Mouse (Mus musculus) kidney, postnatal 0 days (tissue): ENCODE results near the gene Gm11172. TPM values are rescaled to one million over a fixed set of nuclear protein-coding genes. Genes with fewer than 3 reads are reported as not detected.
A peak's percentile ranks its signal among the peaks of the same experiment; 100 is the strongest.

Experiments used
- ATAC-seq: fragments of 200-750 bp; cut with Nextera tagmentation; replicated peaks from 2 replicates; pipeline ENCODE4 v1.8.0; 2017; ENCODE audit warnings: low read depth, moderate number of reproducible peaks, moderate TSS enrichment, moderate library complexity; ENCODE audit not compliant: low FRiP score
- DNase-seq: peaks from one replicate; pipeline ENCODE4 v3.0.0-alpha.2; 2016; ENCODE audit warnings: low spot score
- H3K27ac ChIP-seq: fragments of 300-500 bp; sonication (generic); 2 replicates; pipeline ENCODE4 v1.5.1; 2014; ENCODE audit warnings: mild to moderate bottlenecking
- H3K27me3 ChIP-seq: fragments of 300-500 bp; sonication (generic); 2 replicates; pipeline ENCODE4 v1.6.1; 2014; ENCODE audit warnings: low read length, mixed read lengths; ENCODE audit not compliant: insufficient read depth
- H3K36me3 ChIP-seq: fragments of 300-500 bp; sonication (generic); 2 replicates; pipeline ENCODE4 v1.6.1; 2014; ENCODE audit warnings: low read length, mixed read lengths; ENCODE audit not compliant: insufficient read depth
- H3K4me1 ChIP-seq: fragments of 300-500 bp; sonication (generic); replicated peaks from 2 replicates; pipeline ENCODE4 v1.6.1; 2014; ENCODE audit warnings: antibody characterized with exemption, low read length, mixed read lengths; ENCODE audit not compliant: insufficient read depth
- H3K4me2 ChIP-seq: fragments of 300-500 bp; sonication (generic); 2 replicates; pipeline ENCODE4 v1.6.1; 2014; ENCODE audit warnings: mild to moderate bottlenecking, low read length, moderate library complexity, mixed read lengths
- H3K4me3 ChIP-seq: fragments of 300-500 bp; sonication (generic); replicated peaks from 2 replicates; pipeline ENCODE4 v1.5.1; 2014; ENCODE audit warnings: low read depth, low read length
- H3K9ac ChIP-seq: fragments of 300-500 bp; sonication (generic); 2 replicates; pipeline ENCODE4 v1.6.1; 2014; ENCODE audit warnings: low read depth, low read length
- H3K9me3 ChIP-seq: fragments of 300-500 bp; sonication (generic); replicated peaks from 2 replicates; pipeline ENCODE4 v1.6.1; 2016; ENCODE audit warnings: low read length, inconsistent platforms, mixed read lengths
- CTCF ChIP-seq: IDR thresholded peaks from 2 replicates; pipeline ENCODE4 v1.5.1; 2016; ENCODE audit warnings: antibody characterized with exemption, low read depth, mild to moderate bottlenecking, moderate library complexity
- WGBS: fragments of 180-500 bp; shearing (Covaris S2); extraction: QIAGEN DNeasy Blood & Tissue Kit; methylation state at CpG from one replicate; pipeline ENCODE4 v1.1.7; 2014; 5-methylcytosine and 5-hydroxymethylcytosine counted together
- polyA plus RNA-seq: library from polyadenylated mRNA; unstranded; fragments of >200 nt; fragmentation: Nextera tagmentation; extraction: Ambion mirVana; gene quantifications from 2 replicates; pipeline ENCODE4 v1.2.1, GENCODE M21; 2015

Gene Gm11172
- polyA plus RNA-seq, 1 experiment from 2014 or later = not detected

GRCm38 (mm10) chr16:10780631-10781120, 32.0 kb upstream of the Gm11172 start:
- Histone ChIP-seq H3K9ac (no peak overlapping the region), H3K4me1 (peaks cover 17% of the 10 kb centered on the region; the same call in 1 of the 2 replicates), H3K9me3 (no peaks in the 10 kb centered on the region), H3K4me2 (no peak overlapping the region), H3K27me3 (no peaks in the 10 kb centered on the region), H3K36me3 (no peaks in the 10 kb centered on the region), H3K4me3 (no peak overlapping the region), H3K27ac (no peak overlapping the region)
- 72% methylated on average over 5 of the region's 5 CpGs for WGBS
- no peak for TF ChIP-seq CTCF
- DNase-seq (no peak), ATAC-seq (no peak)

- ATAC-seq = no peak
These were observed 30.8 kb upstream of the Gm11172 start for GRCm38 (mm10) chr16:10781862-10782371.

GRCm38 (mm10) chr16:10782377-10783151, 30.2 kb upstream of the Gm11172 start:
- Histone ChIP-seq H3K27me3 (no peaks in the 10 kb centered on the region), H3K27ac (no peak overlapping the region), H3K4me3 (no peak overlapping the region), H3K4me1 (peaks cover 28% of the 10 kb centered on the region), H3K9ac (peak overlapping the region; percentile 31; the same call in 1 of the 2 replicates), H3K36me3 (no peaks in the 10 kb centered on the region), H3K4me2 (peak overlapping the region; percentile 85), H3K9me3 (no peaks in the 10 kb centered on the region)
- 58% methylated on average over 6 of the region's 6 CpGs for WGBS
- DNase-seq = no peak
- no peak for TF ChIP-seq CTCF
- ATAC-seq = no peak

More at GRCm38 (mm10) chr16:10781862-10782371, 30.8 kb upstream of the Gm11172 start:
- 42% methylated on average over 9 of the region's 9 CpGs for WGBS
- DNase-seq = no peak
- no peak overlapping the region for H3K27ac ChIP-seq
- TF ChIP-seq CTCF = no peak
- H3K27me3 ChIP-seq = no peaks in the 10 kb centered on the region
- no peaks in the 10 kb centered on the region for H3K36me3 ChIP-seq
- H3K4me1 ChIP-seq = peaks cover 23% of the 10 kb centered on the region
- H3K9me3 ChIP-seq = no peaks in the 10 kb centered on the region
- H3K4me3 ChIP-seq = no peak overlapping the region
- no peak overlapping the region for H3K9ac ChIP-seq
- H3K4me2 ChIP-seq = no peak overlapping the region

- Histone ChIP-seq H3K27ac (no peak overlapping the region), H3K9ac (peak overlapping the region; percentile 31; the same call in 1 of the 2 replicates), H3K36me3 (no peaks in the 10 kb centered on the region), H3K27me3 (no peaks in the 10 kb centered on the region), H3K9me3 (no peaks in the 10 kb centered on the region), H3K4me2 (peak overlapping the region; percentile 85), H3K4me3 (no peak overlapping the region), H3K4me1 (peaks cover 28% of the 10 kb centered on the region)
- TF ChIP-seq CTCF = no peak
- DNase-seq (no peak), ATAC-seq (no peak)
- 28% methylated on average over 1 of the region's 1 CpGs for WGBS
These were observed 29.6 kb upstream of the Gm11172 start for GRCm38 (mm10) chr16:10783152-10783434.

- Histone ChIP-seq H3K4me1 (peaks cover 31% of the 10 kb centered on the region), H3K36me3 (no peaks in the 10 kb centered on the region), H3K9me3 (no peaks in the 10 kb centered on the region), H3K4me2 (peak overlapping the region; percentile 85), H3K9ac (no peak overlapping the region), H3K27me3 (no peaks in the 10 kb centered on the region), H3K27ac (no peak overlapping the region), H3K4me3 (peak overlapping the region; percentile 52; the same call in 1 of the 2 replicates)
- DNase-seq (no peak), ATAC-seq (no peak)
- WGBS = 57% methylated on average over 8 of the region's 8 CpGs
- TF ChIP-seq CTCF = no peak
These were observed 29.3 kb upstream of the Gm11172 start for GRCm38 (mm10) chr16:10783451-10783850.

GRCm38 (mm10) chr16:10783883-10784792, 28.6 kb upstream of the Gm11172 start:
- Histone ChIP-seq H3K27me3 (no peaks in the 10 kb centered on the region), H3K4me2 (peak overlapping the region; percentile 85), H3K27ac (peak overlapping the region; percentile 96; the same call in 1 of the 2 replicates), H3K9me3 (no peaks in the 10 kb centered on the region), H3K4me1 (peaks cover 32% of the 10 kb centered on the region), H3K9ac (peak overlapping the region; percentile 67), H3K4me3 (peak overlapping the region; percentile 52), H3K36me3 (no peaks in the 10 kb centered on the region)
- peak; percentile 61 for DNase-seq
- no peak for TF ChIP-seq CTCF
- no peak for ATAC-seq
- WGBS = 3% methylated on average over 81 of the region's 81 CpGs
